Mouse (Mus musculus) stomach, embryonic 14.5 days (tissue): ENCODE measurements around the gene Gm17364. TPM values are rescaled to one million over a fixed set of nuclear protein-coding genes. Genes with fewer than 3 reads are reported as not detected.

Experiments
- polyA plus RNA-seq: library from polyadenylated mRNA; unstranded; fragments of >200 nt; fragmentation: Nextera tagmentation; extraction: Ambion mirVana; gene quantifications from 2 replicates; pipeline ENCODE4 v1.2.1, GENCODE M21; 2014

Gm17364 gene
- polyA plus RNA-seq, 1 experiment from 2014 or later = not detected

Other genes with a start within 250 kb of the Gm17364 start
- 0.90 and 1.1 TPM in 2 replicates for gene Mak, start 194.3 kb downstream of the Gm17364 start, polyA plus RNA-seq
- gene Gcm2, start 162.9 kb downstream of the Gm17364 start, polyA plus RNA-seq = not detected in 2 replicates
- gene Sycp2l, start 159.7 kb downstream of the Gm17364 start, polyA plus RNA-seq = 0.18 and 0.54 TPM in 2 replicates
- 6.9 TPM in 2 replicates for gene Elovl2, start 53.6 kb downstream of the Gm17364 start, polyA plus RNA-seq
- 13.5 and 15.1 TPM in 2 replicates for gene Smim13, start 24.1 kb downstream of the Gm17364 start, polyA plus RNA-seq
- 31.0 and 33.3 TPM in 2 replicates for gene Nedd9, start 213.4 kb upstream of the Gm17364 start, polyA plus RNA-seq